Mouse (Mus musculus) liver, embryonic 13.5 days (tissue): ENCODE measurements around the gene Ccdc28b. TPM values are rescaled to one million over a fixed set of nuclear protein-coding genes. Genes with fewer than 3 reads are reported as not detected.

Experiments
- ATAC-seq: fragments of 200-750 bp; cut with Nextera tagmentation; 2 replicates; pipeline ENCODE4 v1.8.0; 2017; ENCODE audit warnings: low read depth, mild to moderate bottlenecking, moderate number of reproducible peaks, moderate library complexity
- DNase-seq: peaks from one replicate; pipeline ENCODE4 v3.0.0; 2022
- H3K27ac ChIP-seq: fragments of 300-500 bp; sonication (generic); 2 replicates; pipeline ENCODE4 v1.5.1; 2015; ENCODE audit warnings: moderate library complexity, mild to moderate bottlenecking, inconsistent platforms
- H3K27me3 ChIP-seq: fragments of 300-500 bp; sonication (generic); 2 replicates; pipeline ENCODE4 v1.6.1; 2015; ENCODE audit warnings: mild to moderate bottlenecking, inconsistent platforms
- H3K36me3 ChIP-seq: fragments of 300-500 bp; sonication (generic); 2 replicates; pipeline ENCODE4 v1.6.1; 2015; ENCODE audit warnings: mild to moderate bottlenecking, inconsistent platforms
- H3K4me1 ChIP-seq: fragments of 300-500 bp; sonication (generic); replicated peaks from 2 replicates; pipeline ENCODE4 v1.6.1; 2015; ENCODE audit warnings: inconsistent platforms
- H3K4me2 ChIP-seq: fragments of 300-500 bp; sonication (generic); 2 replicates; pipeline ENCODE4 v1.6.1; 2015; ENCODE audit warnings: inconsistent platforms, mild to moderate bottlenecking, moderate library complexity
- H3K4me3 ChIP-seq: fragments of 300-500 bp; sonication (generic); replicated peaks from 2 replicates; pipeline ENCODE4 v1.5.1; 2015; ENCODE audit warnings: mild to moderate bottlenecking, inconsistent platforms
- H3K9ac ChIP-seq: fragments of 300-500 bp; sonication (generic); 2 replicates; pipeline ENCODE4 v1.6.1; 2015; ENCODE audit warnings: mild to moderate bottlenecking, inconsistent platforms
- H3K9me3 ChIP-seq: fragments of 300-500 bp; sonication (generic); replicated peaks from 2 replicates; pipeline ENCODE4 v1.6.1; 2016; ENCODE audit warnings: inconsistent platforms
- WGBS: fragments of 180-500 bp; shearing (Covaris S2); methylation state at CpG from one replicate; pipeline ENCODE4 v1.1.7; 2015; ENCODE audit not compliant: insufficient replicate concordance; 5-methylcytosine and 5-hydroxymethylcytosine counted together
- polyA plus RNA-seq: library from polyadenylated mRNA; unstranded; fragments of >200 nt; fragmentation: Nextera tagmentation; extraction: Ambion mirVana; gene quantifications from 2 replicates; pipeline ENCODE4 v1.2.1, GENCODE M21; 2015

Gene Ccdc28b
- polyA plus RNA-seq, 1 experiment from 2014 or later: 13.9 TPM

DNA sequence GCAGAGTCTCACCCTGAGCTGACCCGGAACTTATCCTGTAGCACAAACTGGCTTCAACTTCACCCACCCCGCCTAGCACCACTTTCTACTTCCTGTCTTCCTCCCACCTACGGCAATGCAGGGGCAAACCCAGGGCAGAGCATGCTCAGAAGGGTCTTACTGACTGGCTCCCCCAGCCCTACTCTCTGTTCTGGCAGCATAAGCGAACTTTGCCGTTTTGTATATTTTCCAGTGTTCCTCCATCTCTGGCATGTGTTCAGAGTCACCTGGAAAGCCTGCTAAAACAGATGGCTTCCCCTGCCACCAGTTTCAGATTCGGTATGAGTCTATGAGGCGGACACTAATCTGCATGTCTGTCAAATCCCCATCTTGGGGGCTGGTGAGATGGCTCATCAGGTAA, 43.4 kb downstream of the Ccdc28b start:
- Histone ChIP-seq H3K4me1 (peaks cover 19% of the 10 kb centered on the region), H3K4me3 (no peak overlapping the region), H3K36me3 (no peaks in the 10 kb centered on the region), H3K4me2 (no peak overlapping the region), H3K9me3 (no peaks in the 10 kb centered on the region), H3K27ac (no peak overlapping the region), H3K27me3 (peaks cover 21% of the 10 kb centered on the region; the same call in 1 of the 2 replicates), H3K9ac (no peak overlapping the region)
- DNase-seq: no peak
- WGBS: 54% methylated on average over 6 of the region's 7 CpGs
- no peak for ATAC-seq

GRCm38 (mm10) chr4:129578466-129578865, 45.3 kb downstream of the Ccdc28b start, which contains the start of gene Fam167b:
Gene Fam167b, minus strand, starts transcription at chr4:129578549.
- H3K4me3 ChIP-seq: peak within 1 kb of the TSS; percentile 16
- DNase-seq (no peak), ATAC-seq (no peak)
- H3K27ac ChIP-seq: no peak within 1 kb of the TSS
- WGBS: 62% methylated on average over 5 of the region's 5 CpGs
- no peaks in the 10 kb centered on the region for H3K9me3 ChIP-seq
- peaks cover 23% of the 10 kb centered on the region; the same call in 1 of the 2 replicates for H3K27me3 ChIP-seq
- H3K4me2 ChIP-seq: peak within 1 kb of the TSS; percentile 26; the same call in 1 of the 2 replicates
- H3K9ac ChIP-seq: no peak within 1 kb of the TSS
- peaks cover 9% of the 10 kb centered on the region for H3K4me1 ChIP-seq
- H3K36me3 ChIP-seq: no peaks in the 10 kb centered on the region

DNA sequence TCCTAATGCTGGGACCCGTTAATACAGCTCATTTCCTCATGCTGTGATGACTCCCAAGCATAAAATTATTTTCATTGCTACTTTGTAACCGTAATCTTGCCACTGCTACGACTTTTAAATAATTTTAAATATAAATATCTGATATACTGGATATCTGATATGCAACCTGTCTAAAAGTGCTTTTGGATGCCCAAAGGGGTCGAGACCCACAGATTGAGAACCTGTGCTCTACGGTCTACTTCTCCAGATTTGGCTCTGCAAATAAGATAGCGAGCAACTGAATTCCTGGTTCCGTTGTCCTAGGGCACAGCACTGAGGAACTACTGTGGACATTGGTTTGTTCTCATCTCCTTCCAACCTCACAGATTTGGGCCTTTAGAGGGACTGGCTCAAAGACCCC, 46.1 kb downstream of the Ccdc28b start:
- Histone ChIP-seq H3K4me1 (peaks cover 9% of the 10 kb centered on the region), H3K9me3 (no peaks in the 10 kb centered on the region), H3K4me3 (peak overlapping the region; percentile 16), H3K27ac (no peak overlapping the region), H3K27me3 (peaks cover 30% of the 10 kb centered on the region; the same call in 1 of the 2 replicates), H3K9ac (no peak overlapping the region), H3K4me2 (no peak overlapping the region), H3K36me3 (no peaks in the 10 kb centered on the region)
- ATAC-seq (no peak), DNase-seq (no peak)
- WGBS: 67% methylated on average over 7 of the region's 7 CpGs

- H3K9ac ChIP-seq: 0 out of 2 replicates have a peak overlapping the region, but pooled peaks have one; percentile 37
- H3K4me1 ChIP-seq: peaks cover 9% of the 10 kb centered on the region
- H3K27me3 ChIP-seq: peaks cover 30% of the 10 kb centered on the region; the same call in 1 of the 2 replicates
- ATAC-seq: no peak
- DNase-seq: peak; percentile 50
- 35% methylated on average over 21 of the region's 21 CpGs for WGBS
- no peak overlapping the region; the same call in 1 of the 2 replicates for H3K27ac ChIP-seq
- H3K9me3 ChIP-seq: no peaks in the 10 kb centered on the region
- no peaks in the 10 kb centered on the region for H3K36me3 ChIP-seq
- H3K4me3 ChIP-seq: no peak overlapping the region
- peak overlapping the region; percentile 26; the same call in 1 of the 2 replicates for H3K4me2 ChIP-seq
Observed at GRCm38 (mm10) chr4:129576863-129577491, 46.8 kb downstream of the Ccdc28b start.

- DNase-seq: no peak
- WGBS: 27% methylated on average over 7 of the region's 8 CpGs
Observed at GRCm38 (mm10) chr4:129575171-129575844, 48.4 kb downstream of the Ccdc28b start.

DNA sequence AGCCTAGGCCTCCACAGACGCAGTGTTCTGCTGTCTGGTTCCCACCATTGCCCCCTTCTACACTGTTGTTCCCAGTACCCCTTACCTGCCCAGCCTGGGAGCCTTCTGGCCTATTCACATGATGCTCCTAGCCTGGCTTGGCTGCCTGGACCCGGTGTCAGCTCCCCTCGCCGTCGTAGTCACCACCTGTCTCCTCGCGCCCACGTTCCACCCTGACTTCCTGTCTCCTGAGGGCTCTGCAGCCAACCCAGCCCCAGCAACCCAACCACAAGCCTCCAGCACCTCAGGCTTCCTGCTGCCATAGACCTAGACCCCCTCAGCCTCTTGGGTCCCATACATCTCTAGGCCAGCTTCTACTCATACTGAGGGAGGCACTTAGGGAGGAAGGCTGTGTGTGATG, 50.3 kb downstream of the Ccdc28b start, which contains the start of gene Lck:
Lck (minus strand) TSS at position 212 of the 400 bp plus-strand sequence.
- Histone ChIP-seq H3K4me1 (peaks cover 9% of the 10 kb centered on the region), H3K27ac (peak within 1 kb of the TSS; percentile 23; the same call in 1 of the 2 replicates), H3K9ac (no peak within 1 kb of the TSS), H3K4me3 (no peak within 1 kb of the TSS), H3K9me3 (no peaks in the 10 kb centered on the region), H3K27me3 (peaks cover 27% of the 10 kb centered on the region; the same call in 1 of the 2 replicates), H3K4me2 (no peak within 1 kb of the TSS), H3K36me3 (no peaks in the 10 kb centered on the region)
- WGBS: 46% methylated on average over 8 of the region's 8 CpGs
- ATAC-seq (no peak), DNase-seq (no peak)

More at GRCm38 (mm10) chr4:129575171-129575844, 48.4 kb downstream of the Ccdc28b start:
- ATAC-seq: no peak
- Histone ChIP-seq H3K9me3 (no peaks in the 10 kb centered on the region), H3K9ac (no peak overlapping the region), H3K27me3 (peaks cover 30% of the 10 kb centered on the region; the same call in 1 of the 2 replicates), H3K4me2 (no peak overlapping the region), H3K4me1 (peaks cover 9% of the 10 kb centered on the region), H3K27ac (no peak overlapping the region), H3K4me3 (no peak overlapping the region), H3K36me3 (no peaks in the 10 kb centered on the region)

DNA sequence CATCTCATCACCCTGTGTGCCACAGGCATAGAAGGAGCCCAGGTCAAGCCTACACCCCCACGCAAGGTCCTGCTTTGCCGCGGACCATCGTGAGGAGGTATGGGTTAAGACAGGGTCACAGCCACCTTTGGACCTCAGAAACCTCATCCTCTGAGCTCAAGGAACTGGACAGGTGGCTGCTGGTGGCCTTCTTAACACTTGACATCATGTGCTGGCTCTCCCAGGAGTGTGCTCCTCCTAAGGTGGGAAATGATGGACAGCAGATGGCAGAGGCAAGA, 50.7 kb downstream of the Ccdc28b start:
- peaks cover 9% of the 10 kb centered on the region for H3K4me1 ChIP-seq
- H3K9ac ChIP-seq: no peak overlapping the region
- H3K27me3 ChIP-seq: peaks cover 23% of the 10 kb centered on the region; the same call in 1 of the 2 replicates
- no peaks in the 10 kb centered on the region for H3K9me3 ChIP-seq
- DNase-seq (no peak), ATAC-seq (no peak)
- no peak overlapping the region for H3K4me2 ChIP-seq
- H3K36me3 ChIP-seq: no peaks in the 10 kb centered on the region
- peak overlapping the region; percentile 23; the same call in 1 of the 2 replicates for H3K27ac ChIP-seq
- no peak overlapping the region for H3K4me3 ChIP-seq
- WGBS: 96% methylated on average over 4 of the region's 4 CpGs

- no peaks in the 10 kb centered on the region for H3K36me3 ChIP-seq
- no peak overlapping the region for H3K27ac ChIP-seq
- ATAC-seq: 0 out of 2 replicates have a peak, but pooled peaks have one; percentile 31
- no peaks in the 10 kb centered on the region for H3K9me3 ChIP-seq
- peaks cover 9% of the 10 kb centered on the region for H3K4me1 ChIP-seq
- no peak overlapping the region for H3K4me2 ChIP-seq
- no peak overlapping the region for H3K9ac ChIP-seq
- 64% methylated on average over 13 of the region's 13 CpGs for WGBS
- no peak overlapping the region for H3K4me3 ChIP-seq
- H3K27me3 ChIP-seq: peaks cover 20% of the 10 kb centered on the region; the same call in 1 of the 2 replicates
- no peak for DNase-seq
Observed at GRCm38 (mm10) chr4:129572236-129573092, 51.3 kb downstream of the Ccdc28b start.

- no peak for DNase-seq
- Histone ChIP-seq H3K9me3 (no peaks in the 10 kb centered on the region), H3K4me3 (no peak overlapping the region), H3K36me3 (no peaks in the 10 kb centered on the region), H3K9ac (no peak overlapping the region), H3K27ac (no peak overlapping the region), H3K4me1 (peaks cover 5% of the 10 kb centered on the region), H3K4me2 (no peak overlapping the region), H3K27me3 (peaks cover 15% of the 10 kb centered on the region; the same call in 1 of the 2 replicates)
- ATAC-seq: no peak
- WGBS: 63% methylated on average over 8 of the region's 8 CpGs
Observed at GRCm38 (mm10) chr4:129571551-129572084, 52.1 kb downstream of the Ccdc28b start.

DNA sequence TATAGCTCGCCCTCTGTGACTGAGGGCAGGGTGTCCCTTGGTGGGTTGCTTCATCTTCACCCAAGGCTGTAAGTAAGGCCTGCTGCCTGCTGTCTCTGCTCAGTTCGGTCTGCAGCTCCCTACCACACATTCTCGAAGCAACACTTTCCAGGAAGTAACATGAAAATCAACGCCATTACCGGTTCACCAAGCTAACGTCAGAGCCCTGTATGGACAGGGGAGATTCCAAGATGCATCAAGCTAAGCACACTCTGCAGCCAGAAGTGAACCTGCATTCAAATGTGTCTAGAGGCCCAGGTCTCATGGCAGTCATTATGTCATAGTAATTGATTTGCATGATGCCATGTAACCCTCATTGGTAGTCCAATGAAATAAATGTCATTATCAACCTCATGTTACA, 53.7 kb downstream of the Ccdc28b start:
- peaks cover 9% of the 10 kb centered on the region; the same call in 1 of the 2 replicates for H3K27me3 ChIP-seq
- no peak overlapping the region for H3K4me2 ChIP-seq
- H3K4me1 ChIP-seq: peaks cover 2% of the 10 kb centered on the region
- WGBS: 71% methylated on average over 6 of the region's 6 CpGs
- H3K4me3 ChIP-seq: no peak overlapping the region
- DNase-seq (no peak), ATAC-seq (no peak)
- no peak overlapping the region for H3K27ac ChIP-seq
- H3K9ac ChIP-seq: no peak overlapping the region
- no peaks in the 10 kb centered on the region for H3K9me3 ChIP-seq
- H3K36me3 ChIP-seq: no peaks in the 10 kb centered on the region
